Mouse (Mus musculus): ENCODE results near the gene Fmn2.
A peak's percentile ranks its signal among the peaks of the same experiment; 100 is the strongest.

Gene Fmn2

GRCm38 (mm10) chr1:174501661-174502030 lies at the start of gene Fmn2:
Gene Fmn2 (plus strand): TSS chr1:174501825.
- DNase-seq = peak; percentile 85

GRCm38 (mm10) chr1:174455100-174455499 lies 46.5 kb upstream of the Fmn2 start:
- no peak for DNase-seq

- DNase-seq = no peak
Measured at GRCm38 (mm10) chr1:174465385-174465784, 36.2 kb upstream of the Fmn2 start.

GRCm38 (mm10) chr1:174466240-174466639 lies 35.4 kb upstream of the Fmn2 start:
- no peak for DNase-seq

- DNase-seq = peak; percentile 12
Measured at GRCm38 (mm10) chr1:174469736-174470135, 31.9 kb upstream of the Fmn2 start.

- DNase-seq = peak; percentile 15
Measured at GRCm38 (mm10) chr1:174482567-174482966, 19.1 kb upstream of the Fmn2 start.

- DNase-seq = no peak
Measured at GRCm38 (mm10) chr1:174500064-174500463, 1.6 kb upstream of the Fmn2 start.

- no peak for DNase-seq
Measured at GRCm38 (mm10) chr1:174501011-174501410, 614 bp upstream of the Fmn2 start.

- DNase-seq = peak; percentile 75
Measured at GRCm38 (mm10) chr1:174502031-174502845, 613 bp downstream of the Fmn2 start.

GRCm38 (mm10) chr1:174502846-174503745 lies 1.5 kb downstream of the Fmn2 start:
- peak; percentile 69 for DNase-seq

- DNase-seq = no peak
Measured at GRCm38 (mm10) chr1:174508571-174509110, 7.0 kb downstream of the Fmn2 start.

GRCm38 (mm10) chr1:174513419-174513818 lies 11.8 kb downstream of the Fmn2 start:
- DNase-seq = no peak

GRCm38 (mm10) chr1:174521976-174522770 lies 20.5 kb downstream of the Fmn2 start:
- no peak for DNase-seq

- DNase-seq = no peak
Measured at GRCm38 (mm10) chr1:174522809-174523511, 21.3 kb downstream of the Fmn2 start.

- DNase-seq = no peak
Measured at GRCm38 (mm10) chr1:174523512-174523828, 21.8 kb downstream of the Fmn2 start.

GRCm38 (mm10) chr1:174536742-174537453 lies 35.3 kb downstream of the Fmn2 start:
- DNase-seq = no peak

GRCm38 (mm10) chr1:174537491-174537890 lies 35.9 kb downstream of the Fmn2 start:
- DNase-seq = no peak

GRCm38 (mm10) chr1:174548291-174548690 lies 46.7 kb downstream of the Fmn2 start:
- no peak for DNase-seq

- DNase-seq = peak; percentile 72
Measured at GRCm38 (mm10) chr1:174553272-174554007, 51.8 kb downstream of the Fmn2 start.

GRCm38 (mm10) chr1:174555412-174555811 lies 53.8 kb downstream of the Fmn2 start:
- no peak for DNase-seq

- no peak for DNase-seq
Measured at GRCm38 (mm10) chr1:174557211-174557610, 55.6 kb downstream of the Fmn2 start.

All from right cerebral cortex, postnatal 14 days (tissue).